Mouse (Mus musculus): ENCODE data around the gene Patz1.

Gene Patz1

GRCm38 (mm10) chr11:3288521-3289301 lies at the start of gene Patz1:
Gene Patz1, plus strand, starts transcription at chr11:3288874.
- peak; percentile 42 for DNase-seq (ENCODE audit: extremely low read depth, insufficient read length, low spot score)

- DNase-seq (ENCODE audit: extremely low read depth, insufficient read length, low spot score): no peak
These were observed 46.3 kb upstream of the Patz1 start for GRCm38 (mm10) chr11:3242395-3242794.

GRCm38 (mm10) chr11:3243771-3244170 lies 44.9 kb upstream of the Patz1 start:
- no peak for DNase-seq (ENCODE audit: extremely low read depth, insufficient read length, low spot score)

GRCm38 (mm10) chr11:3247387-3247786 lies 41.3 kb upstream of the Patz1 start:
- no peak for DNase-seq (ENCODE audit: extremely low read depth, insufficient read length, low spot score)

GRCm38 (mm10) chr11:3259537-3259936 lies 29.1 kb upstream of the Patz1 start:
- no peak for DNase-seq (ENCODE audit: extremely low read depth, insufficient read length, low spot score)

GRCm38 (mm10) chr11:3265291-3266078 lies 23.2 kb upstream of the Patz1 start:
- DNase-seq (ENCODE audit: extremely low read depth, insufficient read length, low spot score): no peak

- peak; percentile 97 for DNase-seq (ENCODE audit: extremely low read depth, insufficient read length, low spot score)
These were observed 22.5 kb upstream of the Patz1 start, which contains the start of gene Drg1 for GRCm38 (mm10) chr11:3266079-3266685. Gene Drg1, minus strand, starts transcription at chr11:3266415.

GRCm38 (mm10) chr11:3267133-3267532 lies 21.5 kb upstream of the Patz1 start:
- DNase-seq (ENCODE audit: extremely low read depth, insufficient read length, low spot score): no peak

- DNase-seq (ENCODE audit: extremely low read depth, insufficient read length, low spot score): no peak
These were observed 19.4 kb upstream of the Patz1 start for GRCm38 (mm10) chr11:3269241-3269640.

GRCm38 (mm10) chr11:3278351-3278750 lies 10.3 kb upstream of the Patz1 start:
- no peak for DNase-seq (ENCODE audit: extremely low read depth, insufficient read length, low spot score)

- no peak for DNase-seq (ENCODE audit: extremely low read depth, insufficient read length, low spot score)
These were observed 8.9 kb upstream of the Patz1 start for GRCm38 (mm10) chr11:3279729-3280128.

- DNase-seq (ENCODE audit: extremely low read depth, insufficient read length, low spot score): no peak
These were observed 5.8 kb upstream of the Patz1 start for GRCm38 (mm10) chr11:3282887-3283286.

- DNase-seq (ENCODE audit: extremely low read depth, insufficient read length, low spot score): no peak
These were observed 5.0 kb upstream of the Patz1 start for GRCm38 (mm10) chr11:3283645-3284044.

GRCm38 (mm10) chr11:3285940-3286339 lies 2.7 kb upstream of the Patz1 start:
- no peak for DNase-seq (ENCODE audit: extremely low read depth, insufficient read length, low spot score)

GRCm38 (mm10) chr11:3287131-3287530 lies 1.5 kb upstream of the Patz1 start:
- DNase-seq (ENCODE audit: extremely low read depth, insufficient read length, low spot score): no peak

- no peak for DNase-seq (ENCODE audit: extremely low read depth, insufficient read length, low spot score)
These were observed 753 bp upstream of the Patz1 start for GRCm38 (mm10) chr11:3287921-3288320.

GRCm38 (mm10) chr11:3289302-3289802 lies 678 bp downstream of the Patz1 start:
- DNase-seq (ENCODE audit: extremely low read depth, insufficient read length, low spot score): no peak

GRCm38 (mm10) chr11:3289803-3290639 lies 1.3 kb downstream of the Patz1 start:
- peak; percentile 86 for DNase-seq (ENCODE audit: extremely low read depth, insufficient read length, low spot score)

GRCm38 (mm10) chr11:3290640-3291310 lies 2.1 kb downstream of the Patz1 start:
- peak; percentile 43 for DNase-seq (ENCODE audit: extremely low read depth, insufficient read length, low spot score)
